Mouse (Mus musculus) CH12.LX (cell line): Measurements from ENCODE around the gene Ppp6r1. TPM values are rescaled to one million over a fixed set of nuclear protein-coding genes. Genes with fewer than 3 reads are reported as not detected.

Experiments used
- DNase-seq: peaks from one replicate; pipeline ENCODE4 v3.0.0-alpha.2; 2013; ENCODE audit errors: extremely low read depth
- H3K27ac ChIP-seq: 2 replicates; pipeline ENCODE4 v1.5.1; 2012; ENCODE audit warnings: low read depth, mild to moderate bottlenecking, control low read depth, moderate library complexity; ENCODE audit not compliant: insufficient read depth
- H3K27me3 ChIP-seq: replicated peaks from 2 replicates; pipeline ENCODE3; 2012; ENCODE audit warnings: inconsistent platforms
- H3K36me3 ChIP-seq, 2 experiments: replicated peaks in 1 of 2; 2 replicates each; pipeline versions ENCODE3 to v1.6.1; 2012; ENCODE audit warnings: inconsistent platforms in 1 of 2, low read length in 1 of 2, mild to moderate bottlenecking in 1 of 2, mixed read lengths in 1 of 2, moderate library complexity in 1 of 2; ENCODE audit not compliant: control insufficient read depth in 1 of 2, insufficient read depth in 1 of 2
- H3K4me1 ChIP-seq, 2 experiments: 2 replicates each; pipeline ENCODE4 v1.6.1; 2012; ENCODE audit warnings: inconsistent platforms in 1 of 2, moderate library complexity in 1 of 2; ENCODE audit not compliant: insufficient read depth in 2 of 2, control insufficient read depth in 1 of 2
- H3K4me2 ChIP-seq: 2 replicates; pipeline ENCODE4 v1.6.1; 2012; ENCODE audit warnings: low read depth, mild to moderate bottlenecking, control low read depth; ENCODE audit not compliant: poor library complexity, insufficient read depth, severe bottlenecking
- H3K4me3 ChIP-seq, 3 experiments: fragments of 150-350 bp in 1 of 3; sonication (generic) in 1 of 3; replicated peaks in 1 of 3; 2 replicates each; pipeline versions ENCODE3 to v1.5.1; 2011 to 2012; ENCODE audit warnings: low read depth in 2 of 3, low read length in 2 of 3, mild to moderate bottlenecking in 2 of 3, moderate library complexity in 2 of 3, control low read depth in 1 of 3, improper control_type of control experiment in 1 of 3, inconsistent platforms in 1 of 3, mixed read lengths in 1 of 3; ENCODE audit not compliant: poor library complexity in 1 of 3
- H3K79me2 ChIP-seq: replicated peaks from 2 replicates; pipeline ENCODE4 v1.6.1; 2012; ENCODE audit warnings: mild to moderate bottlenecking, moderate library complexity; ENCODE audit not compliant: control insufficient read depth, poor library complexity, insufficient read depth, severe bottlenecking; ENCODE audit errors: extremely low read depth
- H3K9ac ChIP-seq: 2 replicates; pipeline ENCODE4 v1.6.1; 2012; ENCODE audit warnings: low read depth, mild to moderate bottlenecking, control low read depth, moderate library complexity; ENCODE audit not compliant: insufficient read depth
- H3K9me3 ChIP-seq: replicated peaks from 2 replicates; pipeline ENCODE3; 2012; ENCODE audit warnings: low read length, inconsistent platforms, mixed read lengths
- BHLHE40 ChIP-seq: IDR thresholded peaks from 2 replicates; pipeline ENCODE4 v1.6.1; 2011; ENCODE audit warnings: mild to moderate bottlenecking, low read depth, low read length, improper control_type of control experiment
- CHD1 ChIP-seq: IDR thresholded peaks from 2 replicates; pipeline ENCODE4 v1.6.1; 2012; ENCODE audit warnings: low read depth, low read length, improper control_type of control experiment, inconsistent platforms
- E2F4 ChIP-seq: IDR thresholded peaks from 2 replicates; pipeline ENCODE4 v1.6.1; 2011; ENCODE audit warnings: low read depth, low read length, improper control_type of control experiment; ENCODE audit not compliant: insufficient replicate concordance
- ELF1 ChIP-seq: IDR thresholded peaks from 2 replicates; pipeline ENCODE4 v1.6.1; 2014; ENCODE audit warnings: low read depth, mild to moderate bottlenecking, inconsistent platforms, low read length, improper control_type of control experiment
- HCFC1 ChIP-seq: IDR thresholded peaks from 2 replicates; pipeline ENCODE4 v1.6.1; 2012; ENCODE audit warnings: low read depth, mild to moderate bottlenecking, inconsistent platforms, low read length, improper control_type of control experiment
- IRF4 ChIP-seq: IDR thresholded peaks from 2 replicates; pipeline ENCODE4 v1.6.1; 2014; ENCODE audit warnings: low read depth, mild to moderate bottlenecking, inconsistent platforms, low read length, improper control_type of control experiment
- JUND ChIP-seq: conservative IDR thresholded peaks from 2 replicates; pipeline ENCODE4 v1.6.1; 2011; ENCODE audit warnings: low read depth, low read length, improper control_type of control experiment
- KAT2A ChIP-seq: IDR thresholded peaks from 2 replicates; pipeline ENCODE4 v1.6.1; 2012; ENCODE audit warnings: low read length, improper control_type of control experiment, inconsistent platforms; ENCODE audit not compliant: insufficient replicate concordance
- MAFK ChIP-seq: IDR thresholded peaks from 2 replicates; pipeline ENCODE4 v1.6.1; 2011; ENCODE audit warnings: low read length, improper control_type of control experiment; ENCODE audit not compliant: insufficient replicate concordance
- MAZ ChIP-seq: IDR thresholded peaks from 2 replicates; pipeline ENCODE4 v1.6.1; 2012; ENCODE audit warnings: low read depth, mild to moderate bottlenecking, inconsistent platforms, low read length, improper control_type of control experiment, moderate library complexity
- MEF2A ChIP-seq: IDR thresholded peaks from 2 replicates; pipeline ENCODE4 v1.6.1; 2014; ENCODE audit warnings: low read depth, mild to moderate bottlenecking, inconsistent platforms, low read length, improper control_type of control experiment, borderline replicate concordance
- MXI1 ChIP-seq: IDR thresholded peaks from 2 replicates; pipeline ENCODE4 v1.6.1; 2011; ENCODE audit warnings: mild to moderate bottlenecking, low read depth, low read length, improper control_type of control experiment
- NELFE ChIP-seq: IDR thresholded peaks from 2 replicates; pipeline ENCODE4 v1.6.1; 2011; ENCODE audit warnings: low read depth, low read length, improper control_type of control experiment
- NRF1 ChIP-seq: IDR thresholded peaks from 2 replicates; pipeline ENCODE4 v1.6.1; 2014; ENCODE audit warnings: low read depth, mild to moderate bottlenecking, inconsistent platforms, low read length, improper control_type of control experiment, moderate library complexity
- PAX5 ChIP-seq: IDR thresholded peaks from 2 replicates; pipeline ENCODE4 v1.6.1; 2012; ENCODE audit warnings: low read length, inconsistent platforms, mixed read lengths
- POLR2AphosphoS2 ChIP-seq: IDR thresholded peaks from 2 replicates; pipeline ENCODE4 v1.6.1; 2011; ENCODE audit warnings: low read depth, low read length, improper control_type of control experiment
- RAD21 ChIP-seq: IDR thresholded peaks from 2 replicates; pipeline ENCODE4 v1.6.1; 2011; ENCODE audit warnings: low read depth, mild to moderate bottlenecking, low read length, improper control_type of control experiment, moderate library complexity
- SIN3A ChIP-seq: IDR thresholded peaks from 2 replicates; pipeline ENCODE4 v1.6.1; 2012; ENCODE audit warnings: low read length, improper control_type of control experiment, inconsistent platforms
- UBTF ChIP-seq: IDR thresholded peaks from 2 replicates; pipeline ENCODE4 v1.6.1; 2012; ENCODE audit warnings: low read depth, mild to moderate bottlenecking, inconsistent platforms, low read length, improper control_type of control experiment, moderate library complexity
- USF1 ChIP-seq: IDR thresholded peaks from 2 replicates; pipeline ENCODE4 v1.6.1; 2014; ENCODE audit warnings: low read depth, mild to moderate bottlenecking, inconsistent platforms, low read length, improper control_type of control experiment
- USF2 ChIP-seq: conservative IDR thresholded peaks from 2 replicates; pipeline ENCODE4 v1.6.1; 2011; ENCODE audit warnings: low read depth, low read length, improper control_type of control experiment
- ZC3H11A ChIP-seq: IDR thresholded peaks from 2 replicates; pipeline ENCODE4 v1.6.1; 2012; ENCODE audit warnings: low read depth, mild to moderate bottlenecking, inconsistent platforms, low read length, improper control_type of control experiment
- ZKSCAN1 ChIP-seq: IDR thresholded peaks from 2 replicates; pipeline ENCODE4 v1.6.1; 2012; ENCODE audit warnings: low read depth, inconsistent platforms, low read length, improper control_type of control experiment, borderline replicate concordance
- dilution Hi-C: fragments of 300-500 bp; cut with MboI; formaldehyde crosslinking; loops from 2 replicates; pipeline ENCODE4 v1.14.3; 2020; ENCODE audit warnings: low sequenced_read_pairs; ENCODE audit not compliant: extremely low pct_unique_long_range_greater_than_20kb, extremely low pct_ligation_motif_present
- in situ Hi-C: fragments of 300-500 bp; cut with MboI; formaldehyde crosslinking; loops from 3 replicates; pipeline ENCODE4 v1.14.3; 2019; ENCODE audit warnings: low sequenced_read_pairs, low pct_ligation_motif_present, low pct_unique_long_range_greater_than_20kb, mixed read lengths
- polyA plus RNA-seq: library from polyadenylated mRNA; unstranded; fragments of >175 nt; gene quantifications from 2 replicates; pipeline ENCODE4 v1.2.1, GENCODE M21; 2012; ENCODE audit warnings: low read depth; ENCODE audit not compliant: insufficient read length
- total RNA-seq, 2 experiments: library from RNA; depleted of rRNA; stranded (reverse); fragments of 300-350 nt in 1 of 2; fragments of >200 nt in 1 of 2; gene quantifications; 2 replicates each; pipeline ENCODE4 v1.2.3; 2012 to 2014

Ppp6r1 gene
- total and polyA plus RNA-seq, 3 experiments = 59.2 to 118 (median 85.6) TPM

GRCm38 (mm10) chr7:4658128-4658907 lies 501 bp downstream of the Ppp6r1 start:
- H3K4me3 ChIP-seq = peak overlapping the region; percentile 80 to 94 (median 93)
- peaks cover 48% of the 10 kb centered on the region for H3K79me2 ChIP-seq
- TF ChIP-seq ZC3H11A = no peak
- TF ChIP-seq MEF2A = peak; percentile 26; the same call in 1 of the 2 replicates
- TF ChIP-seq SIN3A = peak; percentile 39; the same call in 1 of the 2 replicates
- peak; percentile 82 for TF ChIP-seq NRF1
- TF ChIP-seq ELF1 = no peak
- dilution Hi-C loops (no loop called here), in situ Hi-C loops (no loop called here)
- H3K27ac ChIP-seq = peak overlapping the region; percentile 83
- H3K4me1 ChIP-seq = peaks cover 10 to 62% of the 10 kb centered on the region in 2 experiments
- peak overlapping the region; percentile 98 for H3K9ac ChIP-seq
- DNase-seq = peak; percentile 34
- peak overlapping the region; percentile 90 for H3K4me2 ChIP-seq
- peaks cover 11 to 37% of the 10 kb centered on the region in 2 experiments for H3K36me3 ChIP-seq
- no peaks in the 10 kb centered on the region for H3K27me3 ChIP-seq
- no peaks in the 10 kb centered on the region for H3K9me3 ChIP-seq

- in situ Hi-C loops = no loop called here
- Histone ChIP-seq H3K4me2 (peak overlapping the region; percentile 90), H3K36me3 (peaks cover 8 to 38% of the 10 kb centered on the region in 2 experiments), H3K4me1 (peaks cover 11 to 65% of the 10 kb centered on the region in 2 experiments), H3K27me3 (no peaks in the 10 kb centered on the region), H3K27ac (peak overlapping the region; percentile 18; the same call in 1 of the 2 replicates), H3K9me3 (no peaks in the 10 kb centered on the region), H3K4me3 (peak overlapping the region; percentile 80 to 94 (median 93)), H3K9ac (peak overlapping the region; percentile 98), H3K79me2 (peaks cover 55% of the 10 kb centered on the region)
- TF ChIP-seq CHD1 (peak; percentile 57; the same call in 1 of the 2 replicates), JUND (no peak)
- dilution Hi-C loops = no loop called here
- DNase-seq = no peak
Measured at GRCm38 (mm10) chr7:4657521-4658127, 1.2 kb downstream of the Ppp6r1 start.

- H3K9ac ChIP-seq = peak overlapping the region; percentile 98; the same call in 1 of the 2 replicates
- in situ Hi-C loops = no loop called here
- peaks cover 11 to 65% of the 10 kb centered on the region in 2 experiments for H3K4me1 ChIP-seq
- dilution Hi-C loops = no loop called here
- H3K4me2 ChIP-seq = peak overlapping the region; percentile 90
- H3K79me2 ChIP-seq = peaks cover 63% of the 10 kb centered on the region
- H3K27ac ChIP-seq = peak overlapping the region; percentile 4; the same call in 1 of the 2 replicates
- H3K9me3 ChIP-seq = no peaks in the 10 kb centered on the region
- H3K27me3 ChIP-seq = no peaks in the 10 kb centered on the region
- H3K36me3 ChIP-seq = peaks cover 5 to 37% of the 10 kb centered on the region in 2 experiments
- peak overlapping the region; percentile 80 to 94 (median 93) for H3K4me3 ChIP-seq
- DNase-seq = no peak
- TF ChIP-seq BHLHE40 = no peak
- TF ChIP-seq ZKSCAN1 = no peak
- no peak for TF ChIP-seq NELFE
- no peak for TF ChIP-seq MAFK
- TF ChIP-seq E2F4 = no peak
- TF ChIP-seq UBTF = no peak
- TF ChIP-seq NRF1 = no peak
- no peak for TF ChIP-seq HCFC1
- no peak for TF ChIP-seq JUND
- no peak for TF ChIP-seq POLR2AphosphoS2
- TF ChIP-seq PAX5 = no peak
- no peak for TF ChIP-seq USF2
- TF ChIP-seq IRF4 = no peak
- no peak for TF ChIP-seq RAD21
- no peak for TF ChIP-seq MXI1
- no peak for TF ChIP-seq MAZ
- TF ChIP-seq KAT2A = no peak
- no peak for TF ChIP-seq USF1
Measured at GRCm38 (mm10) chr7:4656818-4657217, 2.0 kb downstream of the Ppp6r1 start.
